Mouse (Mus musculus) embryonic fibroblast, embryonic 13.5 days (primary cell): ENCODE measurements around the gene Atg4a.

Experiments
- CTCF ChIP-seq: IDR thresholded peaks from 2 replicates; pipeline ENCODE4 v1.5.1; 2011; ENCODE audit warnings: mild to moderate bottlenecking, control low read depth, low read length, moderate library complexity, borderline replicate concordance; ENCODE audit not compliant: insufficient read depth
- POLR2A ChIP-seq: IDR thresholded peaks from 2 replicates; pipeline ENCODE4 v1.6.1; 2011; ENCODE audit warnings: low read depth, mild to moderate bottlenecking, control low read depth, low read length, moderate library complexity

DNA sequence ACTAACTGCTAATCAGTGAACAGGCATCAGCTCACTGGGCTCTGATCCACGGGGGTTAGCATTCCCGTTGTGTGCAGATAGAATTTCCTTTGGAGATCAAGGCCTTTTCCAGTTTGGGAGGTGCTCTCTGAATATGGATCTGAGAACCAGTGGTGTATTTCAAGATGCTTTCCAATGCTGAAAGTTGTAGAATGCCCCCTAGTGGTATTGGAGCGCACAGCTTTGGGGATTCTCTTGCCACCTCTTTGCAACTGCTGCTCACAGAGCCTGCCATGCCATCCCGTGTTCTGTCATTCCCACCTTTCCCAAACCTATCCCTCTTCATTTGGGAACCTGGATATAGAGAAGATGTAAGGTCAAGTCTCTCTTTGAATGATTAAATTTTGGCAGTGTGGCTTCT lies 201.5 kb downstream of the Atg4a start:
- TF ChIP-seq POLR2A (no peak), CTCF (no peak)
